Mouse (Mus musculus) stomach, postnatal 0 days (tissue): ENCODE data around the gene Fgfr2. TPM values are rescaled to one million over a fixed set of nuclear protein-coding genes. Genes with fewer than 3 reads are reported as not detected.

Experiments used
- ATAC-seq: fragments of 200-750 bp; cut with Nextera tagmentation; 2 replicates; pipeline ENCODE4 v1.8.0; 2017; ENCODE audit not compliant: low FRiP score, low TSS enrichment
- DNase-seq: peaks from one replicate; pipeline ENCODE4 v3.0.0-alpha.2; 2016; ENCODE audit warnings: low spot score
- H3K27ac ChIP-seq: fragments of 300-500 bp; sonication (generic); replicated peaks from 2 replicates; pipeline ENCODE4 v1.5.1; 2014; ENCODE audit warnings: mild to moderate bottlenecking, control low read depth
- H3K27me3 ChIP-seq: fragments of 300-500 bp; sonication (generic); 2 replicates; pipeline ENCODE4 v1.6.1; 2014; ENCODE audit warnings: low read length; ENCODE audit not compliant: control insufficient read depth, insufficient read depth
- H3K36me3 ChIP-seq: fragments of 300-500 bp; sonication (generic); 2 replicates; pipeline ENCODE4 v1.6.1; 2014; ENCODE audit warnings: low read length, mixed read lengths; ENCODE audit not compliant: control insufficient read depth, insufficient read depth
- H3K4me1 ChIP-seq: fragments of 300-500 bp; sonication (generic); replicated peaks from 2 replicates; pipeline ENCODE4 v1.6.1; 2014; ENCODE audit warnings: antibody characterized with exemption; ENCODE audit not compliant: control insufficient read depth, insufficient read depth
- H3K4me2 ChIP-seq: fragments of 300-500 bp; sonication (generic); replicated peaks from 2 replicates; pipeline ENCODE4 v1.6.1; 2014; ENCODE audit warnings: low read depth, mild to moderate bottlenecking, control low read depth, moderate library complexity
- H3K4me3 ChIP-seq: fragments of 300-500 bp; sonication (generic); 2 replicates; pipeline ENCODE4 v1.5.1; 2014; ENCODE audit warnings: low read depth, low read length, control low read depth
- H3K9ac ChIP-seq: fragments of 300-500 bp; sonication (generic); 2 replicates; pipeline ENCODE4 v1.6.1; 2014; ENCODE audit warnings: mild to moderate bottlenecking, low read length, control low read depth, mixed read lengths
- H3K9me3 ChIP-seq: fragments of 300-500 bp; sonication (generic); 2 replicates; pipeline ENCODE4 v1.6.1; 2016; ENCODE audit warnings: low read length; ENCODE audit not compliant: control insufficient read depth
- CTCF ChIP-seq: IDR thresholded peaks from 2 replicates; pipeline ENCODE4 v1.5.1; 2016; ENCODE audit warnings: antibody characterized with exemption, low read depth, mild to moderate bottlenecking, moderate library complexity
- EP300 ChIP-seq: optimal IDR thresholded peaks from 2 replicates; pipeline ENCODE3; 2016; ENCODE audit warnings: antibody characterized with exemption
- WGBS: fragments of 180-500 bp; shearing (Covaris S2); extraction: QIAGEN DNeasy Blood & Tissue Kit; methylation state at CpG from one replicate; pipeline ENCODE4 v1.1.7; 2014; 5-methylcytosine and 5-hydroxymethylcytosine counted together
- polyA plus RNA-seq: library from polyadenylated mRNA; unstranded; fragments of >200 nt; fragmentation: Nextera tagmentation; extraction: Ambion mirVana; gene quantifications from 2 replicates; pipeline ENCODE4 v1.2.1, GENCODE M21; 2015

Fgfr2 gene
- polyA plus RNA-seq, 1 experiment from 2014 or later: 60.8 TPM

DNA sequence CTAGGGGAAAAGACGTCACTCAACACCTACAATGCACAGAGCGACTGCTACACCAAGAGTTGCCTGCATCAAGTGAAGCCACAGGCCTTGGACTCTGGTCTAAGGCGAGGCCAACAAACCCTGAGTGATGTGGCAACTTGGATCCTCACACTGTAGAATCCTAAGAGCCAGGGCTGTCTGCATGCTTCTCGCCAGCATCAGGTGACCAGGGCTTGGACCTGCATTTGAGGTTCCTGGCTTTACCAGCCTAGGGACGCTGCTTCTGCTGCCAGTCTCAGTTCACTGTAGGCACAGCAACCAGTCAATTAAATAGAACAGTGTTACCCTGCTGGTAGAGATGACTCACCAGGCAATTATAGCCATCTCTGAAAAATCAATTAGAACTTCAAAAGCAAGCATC lies 1011.4 kb downstream of the Fgfr2 start:
- 79% methylated on average over 5 of the region's 5 CpGs for WGBS
- ATAC-seq (no peak), DNase-seq (no peak)
- Histone ChIP-seq H3K36me3 (no peaks in the 10 kb centered on the region), H3K9ac (no peak overlapping the region), H3K27me3 (no peaks in the 10 kb centered on the region), H3K4me3 (no peak overlapping the region), H3K9me3 (no peaks in the 10 kb centered on the region), H3K4me2 (no peak overlapping the region), H3K27ac (no peak overlapping the region), H3K4me1 (no peaks in the 10 kb centered on the region)
- TF ChIP-seq EP300 (no peak), CTCF (no peak)

DNA sequence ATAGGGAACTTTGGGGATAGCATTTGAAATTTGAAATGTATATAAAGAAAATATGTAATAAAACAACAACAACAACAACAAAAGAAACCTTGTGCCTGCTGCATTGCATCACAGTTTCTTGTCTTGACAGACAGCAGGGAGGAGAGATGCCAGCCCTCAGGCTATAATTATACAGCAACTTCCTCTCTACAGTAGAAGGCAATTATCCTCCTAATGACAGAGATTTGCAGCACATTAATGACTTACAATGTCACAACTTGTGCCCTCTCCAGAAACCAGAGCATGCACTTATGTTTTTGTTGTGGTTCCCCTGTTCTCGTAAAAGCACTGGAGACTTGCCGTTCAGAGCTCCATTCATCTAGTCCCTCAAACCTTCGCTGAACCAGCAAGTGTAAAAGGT lies 1012.8 kb downstream of the Fgfr2 start:
- 74% methylated on average over 3 of the region's 3 CpGs for WGBS
- no peaks in the 10 kb centered on the region for H3K36me3 ChIP-seq

DNA sequence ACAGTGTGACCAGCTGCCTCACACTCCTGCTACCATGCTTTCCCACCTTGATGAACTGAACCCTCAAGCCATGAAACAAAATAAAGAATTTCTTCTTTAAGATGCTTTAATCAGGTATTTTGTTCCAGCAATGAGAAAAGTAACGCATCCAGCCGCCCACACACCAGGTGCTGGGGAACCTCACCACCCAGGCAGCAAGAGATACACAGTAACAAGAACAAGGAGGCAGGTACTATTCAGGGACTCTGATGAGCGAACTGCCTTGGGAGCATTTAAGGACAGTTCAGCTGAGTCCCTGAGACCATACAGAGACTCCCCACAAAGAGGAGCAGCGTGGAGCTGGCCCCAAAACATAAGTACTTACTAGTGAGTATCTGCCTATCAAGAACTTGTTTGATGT lies 1016.3 kb downstream of the Fgfr2 start:
- WGBS: 74% methylated on average over 4 of the region's 4 CpGs
- no peak for ATAC-seq

More for the DNA sequence above, 1012.8 kb downstream of the Fgfr2 start:
- DNase-seq (no peak), ATAC-seq (no peak)
- Histone ChIP-seq H3K27ac (no peak overlapping the region), H3K4me3 (no peak overlapping the region), H3K27me3 (no peaks in the 10 kb centered on the region), H3K9ac (no peak overlapping the region), H3K4me1 (no peaks in the 10 kb centered on the region), H3K4me2 (no peak overlapping the region), H3K9me3 (no peaks in the 10 kb centered on the region)
- TF ChIP-seq EP300 (no peak), CTCF (no peak)

DNA sequence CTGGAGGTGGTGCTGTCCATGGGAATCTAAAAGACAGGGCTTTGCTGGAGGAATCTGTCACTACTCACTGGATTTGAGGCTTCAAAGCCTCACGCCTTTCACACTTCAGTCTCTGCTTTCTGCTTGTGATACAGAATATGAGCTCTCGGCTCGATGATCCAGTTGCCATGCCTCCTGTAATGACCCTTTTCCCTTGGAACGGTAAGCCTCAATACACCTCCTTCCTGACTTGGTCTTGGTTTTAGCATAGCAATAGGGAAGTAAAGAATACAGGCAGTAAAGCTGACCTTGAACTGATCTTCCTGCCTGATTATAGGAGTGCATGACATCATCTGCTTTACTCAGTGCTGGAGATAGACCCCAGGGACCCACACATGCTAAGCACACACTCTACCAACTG lies 1017.8 kb downstream of the Fgfr2 start:
- TF ChIP-seq CTCF (no peak), EP300 (no peak)
- 80% methylated on average over 4 of the region's 4 CpGs for WGBS
- Histone ChIP-seq H3K4me2 (no peak overlapping the region), H3K9ac (no peak overlapping the region), H3K4me3 (no peak overlapping the region), H3K36me3 (no peaks in the 10 kb centered on the region), H3K9me3 (no peaks in the 10 kb centered on the region), H3K27ac (no peak overlapping the region), H3K27me3 (no peaks in the 10 kb centered on the region), H3K4me1 (no peaks in the 10 kb centered on the region)
- ATAC-seq (no peak), DNase-seq (no peak)

More for the DNA sequence above, 1016.3 kb downstream of the Fgfr2 start:
- Histone ChIP-seq H3K4me1 (no peaks in the 10 kb centered on the region), H3K27ac (no peak overlapping the region), H3K36me3 (no peaks in the 10 kb centered on the region), H3K9me3 (no peaks in the 10 kb centered on the region), H3K27me3 (no peaks in the 10 kb centered on the region), H3K4me2 (no peak overlapping the region), H3K9ac (no peak overlapping the region), H3K4me3 (no peak overlapping the region)
- no peak for TF ChIP-seq EP300
- TF ChIP-seq CTCF: no peak
- DNase-seq: no peak

DNA sequence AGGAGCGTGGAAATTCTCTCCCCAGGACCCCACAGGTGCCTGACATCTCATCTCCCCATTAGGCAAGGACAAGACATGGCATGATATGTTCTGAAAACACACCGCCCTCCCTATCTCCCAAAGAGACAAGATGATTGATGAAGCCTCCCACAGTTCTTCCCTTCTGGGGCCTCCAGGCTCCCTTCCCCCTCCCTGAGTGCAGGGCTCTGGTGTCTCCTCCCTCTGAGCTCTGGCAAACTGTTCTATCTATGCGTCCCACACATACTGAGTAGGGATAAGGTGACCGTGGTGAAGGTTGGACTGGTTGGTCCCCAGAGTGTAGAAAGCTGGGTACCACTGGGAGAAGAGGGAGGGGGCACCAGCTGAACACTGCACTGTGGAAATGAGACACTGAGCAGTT lies 1024.7 kb downstream of the Fgfr2 start:
- Histone ChIP-seq H3K4me2 (no peak overlapping the region), H3K9me3 (no peaks in the 10 kb centered on the region), H3K9ac (no peak overlapping the region), H3K36me3 (no peaks in the 10 kb centered on the region), H3K27ac (no peak overlapping the region), H3K27me3 (no peaks in the 10 kb centered on the region), H3K4me3 (no peak overlapping the region), H3K4me1 (0 out of 2 replicates have a peak, but pooled peaks cover 6% of the 10 kb centered on the region)
- TF ChIP-seq EP300: no peak
- no peak for TF ChIP-seq CTCF
- DNase-seq: no peak
- ATAC-seq: no peak
- WGBS: 29% methylated on average over 4 of the region's 4 CpGs

DNA sequence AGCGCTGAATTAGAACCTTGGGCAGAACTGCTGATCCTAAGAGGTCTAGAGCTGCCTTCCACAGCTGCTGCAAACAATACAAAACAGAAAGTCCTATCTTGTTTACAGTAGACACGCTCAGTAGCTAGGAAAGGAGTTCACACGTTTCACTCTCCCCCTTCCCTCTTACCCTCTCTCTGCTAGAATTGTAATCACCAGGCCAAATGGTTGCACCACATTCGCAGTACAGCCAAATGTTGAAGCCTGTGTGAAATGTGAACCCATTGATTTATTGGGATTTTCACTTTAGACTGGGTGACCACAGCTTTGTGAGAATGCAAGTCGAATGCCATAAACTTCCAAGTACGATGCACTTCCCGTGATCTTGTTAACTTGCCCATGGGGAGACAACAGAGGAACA lies 1028.5 kb downstream of the Fgfr2 start:
- TF ChIP-seq EP300 (no peak), CTCF (no peak)
- Histone ChIP-seq H3K4me1 (0 out of 2 replicates have a peak, but pooled peaks cover 6% of the 10 kb centered on the region), H3K4me3 (no peak overlapping the region), H3K27me3 (no peaks in the 10 kb centered on the region), H3K9me3 (no peaks in the 10 kb centered on the region), H3K9ac (no peak overlapping the region), H3K4me2 (no peak overlapping the region), H3K27ac (no peak overlapping the region), H3K36me3 (no peaks in the 10 kb centered on the region)
- ATAC-seq (no peak), DNase-seq (no peak)
- WGBS: 49% methylated on average over 7 of the region's 7 CpGs
